Mouse (Mus musculus) ES-Bruce4 (cell line): ENCODE data around the gene Arfgap1. TPM values are rescaled to one million over a fixed set of nuclear protein-coding genes. Genes with fewer than 3 reads are reported as not detected.

Source experiments
- H3K27ac ChIP-seq: 2 replicates; pipeline ENCODE4 v1.5.1; 2012; ENCODE audit warnings: low read length, inconsistent platforms; ENCODE audit not compliant: insufficient read depth
- H3K27me3 ChIP-seq: 2 replicates; pipeline ENCODE4 v1.6.1; 2012; ENCODE audit warnings: mild to moderate bottlenecking, low read length, inconsistent platforms; ENCODE audit not compliant: control insufficient read depth, poor library complexity, insufficient read depth, severe bottlenecking
- H3K36me3 ChIP-seq: 2 replicates; pipeline ENCODE4 v1.6.1; 2012; ENCODE audit warnings: inconsistent platforms, mild to moderate bottlenecking, low read length, moderate library complexity; ENCODE audit not compliant: control insufficient read depth, poor library complexity, insufficient read depth, severe bottlenecking
- H3K4me1 ChIP-seq: one replicate; pipeline ENCODE4 v1.8.1; 2011; ENCODE audit warnings: low read length; ENCODE audit not compliant: control insufficient read depth, insufficient read depth
- H3K4me3 ChIP-seq: 2 replicates; pipeline ENCODE4 v1.5.1; 2011; ENCODE audit warnings: low read depth, mild to moderate bottlenecking, low read length
- H3K9ac ChIP-seq: 2 replicates; pipeline ENCODE4 v1.6.1; 2012; ENCODE audit warnings: low read depth, mild to moderate bottlenecking, inconsistent platforms; ENCODE audit not compliant: poor library complexity, severe bottlenecking
- H3K9me3 ChIP-seq: replicated peaks from 2 replicates; pipeline ENCODE4 v1.6.1; 2012; ENCODE audit warnings: mild to moderate bottlenecking, low read length, inconsistent platforms; ENCODE audit not compliant: control insufficient read depth, poor library complexity, insufficient read depth, severe bottlenecking
- CTCF ChIP-seq: IDR thresholded peaks from one replicate; pipeline ENCODE4 v1.8.1; 2011; ENCODE audit warnings: low read depth, low read length
- EP300 ChIP-seq: IDR thresholded peaks from 2 replicates; pipeline ENCODE4 v1.6.1; 2011; ENCODE audit warnings: low read depth, low read length; ENCODE audit not compliant: insufficient read depth
- POLR2A ChIP-seq: IDR thresholded peaks from one replicate; pipeline ENCODE4 v1.8.1; 2011; ENCODE audit warnings: low read length; ENCODE audit not compliant: insufficient read depth
- polyA plus RNA-seq: library from polyadenylated mRNA; stranded (reverse); fragments of >200 nt; gene quantifications from 2 replicates; pipeline ENCODE4 v1.2.4, GENCODE M21; 2011; ENCODE audit warnings: low read depth; ENCODE audit not compliant: missing spikeins, insufficient read depth, insufficient read length

Gene Arfgap1
- polyA plus RNA-seq, 1 experiment = 37.2 TPM

DNA sequence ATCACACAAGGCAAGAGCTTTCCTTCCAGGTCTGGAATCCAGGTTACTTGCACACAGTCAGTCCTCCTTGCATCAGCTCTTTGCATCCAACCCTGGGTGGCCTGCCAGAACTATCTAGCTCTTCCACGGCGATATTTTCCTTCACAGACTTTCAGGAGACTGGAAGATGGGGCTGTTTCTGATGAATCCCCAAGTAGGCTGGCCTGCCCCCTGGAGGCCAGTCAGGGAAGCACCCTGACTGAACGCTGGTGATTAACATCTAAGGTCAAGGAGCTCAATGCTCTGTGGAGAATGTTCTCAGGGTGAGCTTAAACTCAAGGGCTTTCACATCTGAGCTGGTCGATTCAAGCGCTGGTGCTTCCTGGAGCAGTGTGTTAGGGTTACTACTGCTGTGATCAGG, 3.1 kb upstream of the Arfgap1 start:
- no peaks in the 10 kb centered on the region for H3K27me3 ChIP-seq
- no peaks in the 10 kb centered on the region for H3K9me3 ChIP-seq
- H3K27ac ChIP-seq = no peak overlapping the region
- TF ChIP-seq POLR2A (no peak), CTCF (peak; percentile 91)
- no peak overlapping the region for H3K9ac ChIP-seq
- no peak overlapping the region for H3K4me3 ChIP-seq
- H3K36me3 ChIP-seq = no peaks in the 10 kb centered on the region
- H3K4me1 ChIP-seq = no peaks in the 10 kb centered on the region

GRCm38 (mm10) chr2:180966092-180966882, 738 bp upstream of the Arfgap1 start:
- H3K27ac ChIP-seq = no peak overlapping the region
- peak overlapping the region; percentile 74 for H3K4me3 ChIP-seq
- H3K9ac ChIP-seq = peak overlapping the region; percentile 84
- TF ChIP-seq POLR2A = no peak
- TF ChIP-seq CTCF = no peak
- no peak for TF ChIP-seq EP300
- no peaks in the 10 kb centered on the region for H3K4me1 ChIP-seq
- H3K36me3 ChIP-seq = 0 out of 2 replicates have a peak, but pooled peaks cover 3% of the 10 kb centered on the region
- H3K9me3 ChIP-seq = no peaks in the 10 kb centered on the region
- H3K27me3 ChIP-seq = no peaks in the 10 kb centered on the region

- no peak for TF ChIP-seq EP300
- no peak for TF ChIP-seq CTCF
- no peak for TF ChIP-seq POLR2A
- Histone ChIP-seq H3K4me3 (no peak overlapping the region), H3K9me3 (no peaks in the 10 kb centered on the region)
Observed at GRCm38 (mm10) chr2:180981133-180981532, 14.1 kb downstream of the Arfgap1 start.

DNA sequence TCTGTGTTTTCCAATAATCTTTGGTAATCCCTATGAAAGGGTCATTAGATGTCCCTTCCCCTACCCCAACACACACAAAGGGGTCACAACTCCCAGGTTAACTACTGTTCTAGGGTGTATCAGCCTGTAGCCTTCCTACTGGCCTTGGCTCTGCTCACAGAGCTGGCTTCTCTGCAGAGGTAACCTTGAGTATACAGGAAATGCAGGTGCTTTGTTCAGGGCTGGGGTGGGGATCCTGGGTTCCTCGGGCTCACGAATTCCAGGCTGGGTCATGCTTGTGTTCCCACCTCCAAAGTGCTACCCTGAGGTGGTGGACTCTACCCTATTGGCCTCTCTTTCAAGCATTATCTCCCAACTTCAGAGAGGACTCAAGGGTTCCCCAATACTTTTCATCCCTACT, 18.6 kb downstream of the Arfgap1 start:
- no peaks in the 10 kb centered on the region for H3K27me3 ChIP-seq
- H3K4me1 ChIP-seq = peaks cover 7% of the 10 kb centered on the region
- no peak overlapping the region for H3K9ac ChIP-seq
- H3K4me3 ChIP-seq = no peak overlapping the region
- no peak for TF ChIP-seq EP300
- no peak for TF ChIP-seq POLR2A
- TF ChIP-seq CTCF = no peak
- no peaks in the 10 kb centered on the region for H3K9me3 ChIP-seq
- H3K27ac ChIP-seq = no peak overlapping the region
- no peaks in the 10 kb centered on the region for H3K36me3 ChIP-seq

More at GRCm38 (mm10) chr2:180981133-180981532, 14.1 kb downstream of the Arfgap1 start:
- H3K27ac ChIP-seq = no peak overlapping the region
- no peak overlapping the region for H3K9ac ChIP-seq
- H3K36me3 ChIP-seq = peaks cover 14% of the 10 kb centered on the region; the same call in 1 of the 2 replicates
- no peaks in the 10 kb centered on the region for H3K27me3 ChIP-seq
- H3K4me1 ChIP-seq = peaks cover 4% of the 10 kb centered on the region

DNA sequence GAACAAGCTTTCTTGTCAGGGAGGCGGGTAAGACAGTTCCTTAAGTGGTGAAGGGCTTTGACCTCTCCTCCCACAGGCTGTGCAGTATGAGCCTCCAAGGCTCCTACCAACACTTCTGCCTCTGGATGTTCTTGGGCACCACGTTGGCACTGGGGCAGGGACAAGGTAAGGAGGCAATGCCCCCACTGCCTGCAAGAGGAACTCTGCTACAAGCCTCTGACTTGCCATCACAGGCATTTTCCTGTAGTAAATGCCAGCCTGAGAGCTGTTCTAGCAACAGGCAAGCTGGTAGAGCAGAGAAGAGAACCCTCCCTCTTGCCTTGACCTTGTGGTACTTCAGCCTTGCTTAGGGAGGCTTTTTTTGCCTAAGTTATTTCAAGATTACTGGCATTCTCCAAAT, 19.4 kb downstream of the Arfgap1 start, which contains the start of gene Col20a1:
Gene Col20a1 (plus strand): TSS at position 87 of the 400 bp plus-strand sequence.
- no peaks in the 10 kb centered on the region for H3K9me3 ChIP-seq
- no peaks in the 10 kb centered on the region for H3K36me3 ChIP-seq
- no peak within 1 kb of the TSS for H3K9ac ChIP-seq
- TF ChIP-seq CTCF = no peak
- TF ChIP-seq POLR2A = no peak
- TF ChIP-seq EP300 = no peak
- no peak within 1 kb of the TSS for H3K4me3 ChIP-seq
- no peak within 1 kb of the TSS for H3K27ac ChIP-seq
- H3K27me3 ChIP-seq = no peaks in the 10 kb centered on the region
- H3K4me1 ChIP-seq = peaks cover 7% of the 10 kb centered on the region

DNA sequence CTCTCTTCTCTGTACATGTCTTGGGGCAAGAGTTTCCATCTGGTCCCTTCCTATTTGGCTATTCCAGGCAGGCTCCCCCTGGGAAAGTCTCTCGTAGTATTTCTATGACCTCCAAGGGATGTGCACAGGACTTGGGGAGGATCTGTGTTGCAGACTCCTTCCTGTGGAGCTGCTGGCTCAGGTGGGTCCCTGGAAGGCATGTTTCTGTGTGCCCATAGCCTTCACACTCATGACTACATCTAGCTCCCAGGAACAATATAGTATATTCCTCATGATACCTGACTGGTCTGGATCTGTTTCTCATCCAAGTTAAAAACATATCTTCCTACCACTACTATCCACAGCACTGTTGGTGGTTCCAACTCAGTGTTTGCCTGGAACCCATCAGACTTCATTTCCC, 20.0 kb downstream of the Arfgap1 start:
- Histone ChIP-seq H3K27ac (no peak overlapping the region), H3K9me3 (no peaks in the 10 kb centered on the region), H3K4me3 (no peak overlapping the region)

More for the DNA sequence above, 20.0 kb downstream of the Arfgap1 start:
- peaks cover 7% of the 10 kb centered on the region for H3K4me1 ChIP-seq
- TF ChIP-seq POLR2A (no peak), CTCF (no peak), EP300 (no peak)
- no peaks in the 10 kb centered on the region for H3K36me3 ChIP-seq
- H3K9ac ChIP-seq = no peak overlapping the region
- H3K27me3 ChIP-seq = no peaks in the 10 kb centered on the region
